Mouse (Mus musculus) left cerebral cortex, adult 8-10 months (tissue): ENCODE measurements at regions not wholly inside any gene's neighbourhood (a gene's known extent, or its start where the extent isn't known, plus 50 kb on each side); places are given as distances from the start of the nearest gene placed in this dataset.

Source experiments
- DNase-seq, 2 experiments: peaks; one replicate each; pipeline ENCODE4 v3.0.0; 2022; ENCODE audit warnings: low spot score in 2 of 2

- no peak for DNase-seq
Measured at GRCm38 (mm10) chr12:39731177-39731576, 306.6 kb downstream of the Arl4a start.

DNA sequence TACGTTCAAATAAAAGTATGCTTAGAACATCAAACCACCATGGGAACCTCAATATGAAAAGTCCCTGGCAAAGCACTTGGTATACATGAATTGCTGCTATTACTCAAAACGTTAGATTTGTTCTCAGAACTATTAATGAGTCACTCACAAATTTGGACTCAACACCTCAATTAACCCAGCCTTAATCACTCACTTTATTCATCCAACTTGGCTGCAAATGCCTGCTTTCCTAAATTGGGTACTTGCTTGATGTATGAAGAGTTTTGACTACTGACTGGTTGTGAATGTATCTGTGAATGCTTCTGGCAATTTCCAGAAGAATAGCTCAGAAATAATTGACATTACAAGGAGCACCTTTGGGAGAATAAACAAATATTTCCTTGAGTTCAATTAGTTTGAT lies 308.6 kb downstream of the Arl4a start:
- no peak for DNase-seq

- DNase-seq: no peak
Measured at GRCm38 (mm10) chr12:39724172-39724571, 313.7 kb downstream of the Arl4a start.

GRCm38 (mm10) chr12:39715120-39715519 lies 322.7 kb downstream of the Arl4a start:
- DNase-seq: no peak

DNA sequence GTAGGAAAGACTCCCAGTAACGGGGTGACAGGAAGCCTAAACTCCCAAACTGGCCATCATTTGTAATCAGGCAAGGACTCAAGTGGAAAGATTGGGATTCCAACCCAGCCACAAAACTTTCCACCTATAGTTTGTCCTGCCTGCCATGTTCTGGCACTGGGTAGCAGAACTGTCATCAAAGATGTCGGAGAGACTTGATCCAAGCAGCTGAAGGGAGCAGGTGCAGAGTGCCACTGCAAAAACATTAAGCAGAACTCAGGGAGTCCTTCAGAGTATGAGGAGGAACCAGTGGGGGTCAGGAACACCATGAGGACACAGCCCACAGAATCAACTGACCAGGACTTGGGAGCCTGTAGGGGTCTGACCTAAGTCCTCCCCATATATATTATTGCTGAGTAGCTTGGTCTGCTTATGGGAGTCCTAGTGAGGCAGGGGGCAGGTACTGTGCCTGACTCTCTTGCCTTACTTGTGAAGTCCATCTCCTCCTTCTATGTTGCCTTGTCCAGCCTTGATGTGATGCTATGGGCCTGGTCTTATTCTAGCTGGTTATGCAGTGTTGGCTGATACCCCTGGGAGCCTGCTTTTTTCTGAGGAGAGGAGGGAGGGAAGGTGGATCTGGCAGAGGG lies 323.5 kb downstream of the Arl4a start:
- no peak for DNase-seq

- DNase-seq: no peak
Measured at GRCm38 (mm10) chr12:39711807-39712206, 326.0 kb downstream of the Arl4a start.

DNA sequence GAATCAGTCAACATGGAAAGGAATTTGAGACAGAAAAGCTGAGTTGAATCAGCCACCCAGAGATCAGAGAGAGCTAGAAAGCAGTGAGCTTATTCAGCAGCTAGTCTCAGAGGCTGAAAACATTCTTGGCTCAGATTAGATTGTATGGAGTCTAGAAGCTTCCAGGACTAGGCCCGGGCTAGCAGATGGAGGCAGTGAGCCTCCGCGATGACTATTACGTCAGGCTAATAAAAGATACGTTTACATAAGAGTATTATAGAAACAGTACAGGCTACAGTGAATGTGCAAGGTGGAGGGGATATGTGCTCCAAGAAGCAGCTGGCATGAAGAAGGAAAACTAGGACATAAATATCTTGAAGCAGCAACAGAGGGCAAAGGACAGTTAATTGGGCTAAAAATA lies 328.0 kb downstream of the Arl4a start:
- peak in 1 of 2 experiments; percentile 18 for DNase-seq

DNA sequence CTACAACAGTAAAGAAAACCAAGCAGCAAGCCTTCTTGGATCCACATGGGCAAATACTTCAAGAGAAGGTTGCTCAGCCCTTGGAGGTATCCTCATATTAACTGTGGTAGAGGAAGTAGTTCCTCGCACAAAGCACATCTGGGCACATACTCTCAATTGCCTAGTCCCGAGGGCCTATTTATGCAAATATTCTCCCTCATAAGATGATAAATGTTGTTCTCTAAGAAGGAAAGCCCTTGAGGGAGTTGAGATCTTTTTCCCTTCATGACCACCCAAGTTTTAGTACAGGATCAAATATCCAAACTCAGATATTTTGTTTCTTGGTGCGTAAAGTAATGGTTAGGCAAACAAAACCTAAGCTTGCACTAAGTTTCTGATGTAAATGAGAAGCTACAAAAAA lies 340.6 kb downstream of the Arl4a start:
- DNase-seq: no peak

GRCm38 (mm10) chr12:39695322-39695721 lies 342.5 kb downstream of the Arl4a start:
- no peak for DNase-seq

DNA sequence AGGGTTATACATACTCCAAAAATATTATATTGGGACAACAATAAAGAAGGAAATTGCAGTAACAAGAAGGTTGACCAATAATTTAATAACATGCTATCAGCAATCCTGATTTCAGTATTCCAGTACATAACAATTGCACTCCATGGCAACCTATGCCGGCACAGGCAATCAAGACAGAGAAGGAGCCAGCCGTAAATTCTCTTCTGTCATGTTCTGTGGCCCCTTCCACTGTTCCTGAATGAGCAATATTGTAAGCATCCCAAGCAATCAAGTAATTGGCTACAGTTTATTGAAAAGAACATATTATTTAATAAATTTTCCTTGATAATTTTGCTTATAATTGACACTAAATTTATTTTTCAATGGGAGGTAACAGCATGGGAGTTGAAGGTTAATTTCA lies 345.8 kb downstream of the Arl4a start:
- DNase-seq: no peak

DNA sequence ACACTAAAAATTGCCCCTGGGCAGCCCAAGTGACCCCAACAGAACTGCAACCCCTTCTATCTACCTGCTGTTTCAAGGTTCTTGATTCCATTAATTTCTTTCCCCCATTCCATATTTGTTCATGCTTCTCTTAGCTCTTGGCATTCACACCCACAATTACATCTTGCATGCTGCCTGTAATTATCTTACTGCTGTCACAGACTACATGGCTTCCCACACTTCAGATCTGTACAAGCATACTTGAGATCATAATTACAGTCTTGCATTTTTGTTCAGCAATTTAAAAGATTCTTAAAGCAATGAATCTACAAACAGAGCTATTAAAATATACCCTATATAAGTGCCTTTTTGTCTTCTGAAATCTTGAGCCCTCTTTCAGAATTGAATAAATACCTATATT lies 352.4 kb downstream of the Arl4a start:
- no peak for DNase-seq

- DNase-seq: no peak
Measured at GRCm38 (mm10) chr12:39682121-39682520, 355.7 kb downstream of the Arl4a start.

DNA sequence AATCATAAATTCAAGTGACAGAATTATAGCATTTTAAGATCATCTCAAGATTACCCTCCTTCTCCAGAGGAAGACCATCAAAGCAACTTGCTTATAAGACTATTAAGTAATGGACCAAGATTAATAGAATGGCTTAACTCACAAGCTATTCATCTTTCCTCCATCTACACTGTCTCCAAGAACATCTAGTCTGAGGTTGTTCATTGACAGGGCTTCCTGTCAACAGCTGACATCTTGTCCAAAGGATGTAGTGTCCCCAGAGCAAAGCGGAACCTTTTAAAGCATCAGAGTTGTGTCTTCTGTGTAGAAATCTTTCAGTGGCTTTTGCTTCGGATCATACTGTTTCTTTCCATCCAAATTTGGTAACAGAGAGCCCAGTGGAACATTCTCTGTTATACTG lies 362.2 kb downstream of the Arl4a start:
- no peak for DNase-seq

GRCm38 (mm10) chr12:39667701-39668100 lies 370.1 kb downstream of the Arl4a start:
- no peak for DNase-seq

- DNase-seq: peak in 1 of 2 experiments; percentile 12
Measured at GRCm38 (mm10) chr12:39665448-39665847, 372.4 kb downstream of the Arl4a start.

DNA sequence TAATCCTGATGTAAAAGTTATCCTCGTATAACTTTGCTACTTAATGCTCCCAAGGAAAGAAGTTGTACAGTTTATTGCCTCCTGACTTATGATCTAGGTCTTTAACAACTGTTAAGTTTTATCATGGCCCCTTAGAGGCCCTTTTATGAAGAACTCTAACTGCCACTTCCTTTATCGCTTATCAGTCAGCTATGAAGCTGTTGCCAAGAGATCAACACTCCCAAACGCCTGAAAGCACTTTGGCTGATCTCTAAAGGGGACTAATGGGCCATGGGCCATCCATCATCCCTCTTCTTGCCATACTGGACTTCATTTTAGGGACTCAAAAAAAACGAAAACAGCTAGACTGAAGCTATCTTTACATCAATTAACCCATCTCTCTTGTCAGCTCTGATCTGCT lies 377.4 kb downstream of the Arl4a start:
- DNase-seq: no peak

- DNase-seq: no peak
Measured at GRCm38 (mm10) chr12:39656606-39657005, 381.2 kb downstream of the Arl4a start.

GRCm38 (mm10) chr12:39648952-39649351 lies 388.9 kb downstream of the Arl4a start:
- no peak for DNase-seq

- DNase-seq: no peak
Measured at GRCm38 (mm10) chr12:39646556-39646955, 391.3 kb downstream of the Arl4a start.

- DNase-seq: no peak
Measured at GRCm38 (mm10) chr12:39645581-39645980, 392.2 kb downstream of the Arl4a start.

DNA sequence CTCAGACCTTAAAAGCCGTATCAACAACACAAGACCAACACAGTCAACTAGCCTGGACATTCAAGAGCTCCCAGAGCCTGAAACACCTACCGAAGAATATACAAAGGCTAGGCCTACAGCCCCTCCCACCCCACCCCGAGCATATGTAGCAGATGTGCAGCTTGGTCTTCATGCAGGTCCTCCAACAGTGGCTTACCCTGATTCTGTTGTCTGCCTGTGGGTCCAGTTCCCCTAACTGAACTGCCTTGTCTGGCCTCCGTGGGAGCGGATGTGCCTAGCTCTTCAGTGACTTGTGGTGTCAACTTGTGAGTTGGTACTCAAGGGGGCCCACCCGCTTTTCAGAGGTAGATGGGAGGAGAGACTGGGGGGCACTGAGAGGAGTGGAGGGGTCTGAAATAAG lies 398.6 kb downstream of the Arl4a start:
- no peak for DNase-seq

- no peak for DNase-seq
Measured at GRCm38 (mm10) chr12:39634337-39634736, 403.5 kb downstream of the Arl4a start.

DNA sequence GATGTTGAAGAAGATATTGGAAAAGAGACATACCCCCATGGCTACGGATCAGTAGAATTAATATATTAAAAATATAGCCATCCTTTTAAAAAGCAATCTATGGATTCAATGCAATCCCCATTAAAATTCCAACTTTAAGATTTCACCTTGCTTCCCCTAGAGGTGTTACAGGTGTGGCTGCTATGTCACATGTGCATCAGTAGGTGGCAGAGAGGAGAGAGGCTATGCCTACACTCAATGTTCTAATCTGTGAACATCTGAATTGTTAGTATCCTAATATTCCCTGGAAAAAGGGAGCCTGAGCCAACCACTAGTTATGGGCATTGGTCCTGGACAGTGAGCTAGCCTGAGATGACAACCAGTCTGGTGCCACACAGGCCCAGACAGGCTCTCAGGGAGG lies 416.6 kb downstream of the Arl4a start:
- DNase-seq: no peak

- no peak for DNase-seq
Measured at GRCm38 (mm10) chr12:39605289-39605688, 432.5 kb downstream of the Arl4a start.
